Mouse (Mus musculus): ENCODE results near the gene Bcr.

The Bcr gene

GRCm38 (mm10) chr10:75056255-75056654 is 4.1 kb upstream of the Bcr start:
- no peak for DNase-seq (ENCODE audit: low read depth, low spot score)

GRCm38 (mm10) chr10:75058336-75058735 is 2.1 kb upstream of the Bcr start:
- DNase-seq (ENCODE audit: low read depth, low spot score) = no peak

- no peak for DNase-seq (ENCODE audit: low read depth, low spot score)
These were observed 1.5 kb upstream of the Bcr start for GRCm38 (mm10) chr10:75058761-75059395.

GRCm38 (mm10) chr10:75059396-75059795 is 996 bp upstream of the Bcr start:
- peak; percentile 51 for DNase-seq (ENCODE audit: low read depth, low spot score)

- no peak for DNase-seq (ENCODE audit: low read depth, low spot score)
These were observed 447 bp downstream of the Bcr start for GRCm38 (mm10) chr10:75060843-75061235.

- DNase-seq (ENCODE audit: low read depth, low spot score) = no peak
These were observed 1.2 kb downstream of the Bcr start for GRCm38 (mm10) chr10:75061341-75062188.

- no peak for DNase-seq (ENCODE audit: low read depth, low spot score)
These were observed 1.8 kb downstream of the Bcr start for GRCm38 (mm10) chr10:75062189-75062561.

- DNase-seq (ENCODE audit: low read depth, low spot score) = no peak
These were observed 2.2 kb downstream of the Bcr start for GRCm38 (mm10) chr10:75062621-75063020.

- DNase-seq (ENCODE audit: low read depth, low spot score) = no peak
These were observed 3.0 kb downstream of the Bcr start for GRCm38 (mm10) chr10:75063301-75063965.

- no peak for DNase-seq (ENCODE audit: low read depth, low spot score)
These were observed 5.3 kb downstream of the Bcr start for GRCm38 (mm10) chr10:75065691-75066090.

- no peak for DNase-seq (ENCODE audit: low read depth, low spot score)
These were observed 7.1 kb downstream of the Bcr start for GRCm38 (mm10) chr10:75067446-75067845.

GRCm38 (mm10) chr10:75068086-75068485 is 7.7 kb downstream of the Bcr start:
- DNase-seq (ENCODE audit: low read depth, low spot score) = no peak

- no peak for DNase-seq (ENCODE audit: low read depth, low spot score)
These were observed 8.4 kb downstream of the Bcr start for GRCm38 (mm10) chr10:75068624-75069328.

- no peak for DNase-seq (ENCODE audit: low read depth, low spot score)
These were observed 10.0 kb downstream of the Bcr start for GRCm38 (mm10) chr10:75070281-75070976.

GRCm38 (mm10) chr10:75075665-75076064 is 15.3 kb downstream of the Bcr start:
- DNase-seq (ENCODE audit: low read depth, low spot score) = no peak

- no peak for DNase-seq (ENCODE audit: low read depth, low spot score)
These were observed 18.1 kb downstream of the Bcr start for GRCm38 (mm10) chr10:75078174-75079128.

GRCm38 (mm10) chr10:75085330-75085729 is 24.9 kb downstream of the Bcr start:
- DNase-seq (ENCODE audit: low read depth, low spot score) = no peak

- no peak for DNase-seq (ENCODE audit: low read depth, low spot score)
These were observed 28.1 kb downstream of the Bcr start for GRCm38 (mm10) chr10:75088471-75088870.

GRCm38 (mm10) chr10:75091478-75092152 is 31.2 kb downstream of the Bcr start:
- DNase-seq (ENCODE audit: low read depth, low spot score) = no peak
